Mouse (Mus musculus) C2C12 (cell line): ENCODE measurements around the gene Shb. TPM values are rescaled to one million over a fixed set of nuclear protein-coding genes. Genes with fewer than 3 reads are reported as not detected.

ENCODE experiments used
- H3K27me3 ChIP-seq: one replicate; pipeline ENCODE4 v1.6.1; 2011; ENCODE audit not compliant: control insufficient read depth, insufficient read depth, insufficient read length
- H3K36me3 ChIP-seq: one replicate; pipeline ENCODE4 v1.6.1; 2011; ENCODE audit not compliant: control insufficient read depth, insufficient read depth
- H3K4me3 ChIP-seq: one replicate; pipeline ENCODE4 v1.5.1; 2011; ENCODE audit warnings: mild to moderate bottlenecking, control low read depth; ENCODE audit not compliant: poor library complexity, insufficient read depth, severe bottlenecking
- H3K79me2 ChIP-seq: one replicate; pipeline ENCODE4 v1.6.1; 2011; ENCODE audit not compliant: control insufficient read depth, insufficient read depth
- H3K79me3 ChIP-seq: one replicate; pipeline ENCODE4 v1.6.1; 2011; ENCODE audit warnings: low read depth, control low read depth
- H3ac ChIP-seq: one replicate; pipeline ENCODE3; 2011; ENCODE audit warnings: low read depth; ENCODE audit not compliant: control insufficient read depth, insufficient read length
- CEBPB ChIP-seq: IDR thresholded peaks from one replicate; pipeline ENCODE4 v1.6.1; 2011; ENCODE audit warnings: low read depth, mild to moderate bottlenecking, control low read depth, moderate library complexity
- CTCF ChIP-seq: IDR thresholded peaks from one replicate; pipeline ENCODE4 v1.5.1; 2011; ENCODE audit not compliant: control insufficient read depth, insufficient read depth, insufficient read length
- FOSL1 ChIP-seq: IDR thresholded peaks from one replicate; pipeline ENCODE4 v1.8.0; 2011; ENCODE audit warnings: mild to moderate bottlenecking, low read length; ENCODE audit not compliant: poor library complexity, insufficient read depth, severe bottlenecking
- MAX ChIP-seq: IDR thresholded peaks from one replicate; pipeline ENCODE4 v1.6.1; 2011; ENCODE audit warnings: mild to moderate bottlenecking, control low read depth
- MYOD1 ChIP-seq: IDR thresholded peaks from one replicate; pipeline ENCODE4 v1.6.1; 2011; ENCODE audit warnings: low read depth; ENCODE audit not compliant: control insufficient read depth, insufficient read length
- MYOG ChIP-seq: IDR thresholded peaks from one replicate; pipeline ENCODE4 v1.6.1; 2011; ENCODE audit not compliant: control insufficient read depth, insufficient read length; ENCODE audit errors: extremely low read depth
- USF1 ChIP-seq: IDR thresholded peaks from one replicate; pipeline ENCODE4 v1.6.1; 2011; ENCODE audit warnings: low read depth, mild to moderate bottlenecking, control low read depth, moderate library complexity
- polyA plus RNA-seq: library from polyadenylated mRNA; unstranded; fragments of >200 nt; fragmentation: generic; extraction: Trizol; gene quantifications from one replicate; pipeline ENCODE4 v1.2.1, GENCODE M21; 2012; ENCODE audit warnings: missing spikeins

The Shb gene
- polyA plus RNA-seq, 1 experiment, result 35.1 TPM

DNA sequence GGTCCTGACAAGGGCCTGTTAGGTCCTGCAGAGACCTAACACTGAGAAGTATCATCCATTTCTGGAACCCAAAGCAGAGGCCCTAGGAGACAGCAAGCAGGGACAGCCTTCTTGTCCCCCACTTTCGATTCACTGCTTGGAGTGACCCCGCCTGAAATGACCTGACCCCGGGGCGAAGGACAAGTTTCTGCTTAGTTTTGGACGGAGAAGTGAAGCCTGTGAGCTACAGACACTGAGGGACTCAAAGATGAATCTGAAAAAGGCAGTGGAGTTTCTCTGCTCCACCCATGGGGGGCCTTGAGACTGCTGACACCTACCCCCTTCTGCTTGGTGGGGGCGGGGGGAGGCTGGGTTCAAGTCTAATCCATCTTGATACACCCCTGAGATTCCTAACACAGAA lies 63.8 kb downstream of the Shb start:
- H3ac ChIP-seq, result no peak overlapping the region
- no peak overlapping the region for H3K4me3 ChIP-seq
- H3K79me3 ChIP-seq, result peaks cover 29% of the 10 kb centered on the region
- H3K27me3 ChIP-seq, result no peaks in the 10 kb centered on the region
- no peak for TF ChIP-seq FOSL1
- TF ChIP-seq CTCF, result no peak
- TF ChIP-seq MYOG, result no peak
- no peak for TF ChIP-seq CEBPB
- no peak for TF ChIP-seq MYOD1
- no peak for TF ChIP-seq USF1
- no peak for TF ChIP-seq MAX
- peaks cover 16% of the 10 kb centered on the region for H3K36me3 ChIP-seq
- H3K79me2 ChIP-seq, result peaks cover 88% of the 10 kb centered on the region

GRCm38 (mm10) chr4:45467115-45467912 lies 65.0 kb downstream of the Shb start:
- Histone ChIP-seq H3K79me2 (peaks cover 85% of the 10 kb centered on the region), H3K36me3 (peaks cover 16% of the 10 kb centered on the region), H3K4me3 (no peak overlapping the region), H3K27me3 (no peaks in the 10 kb centered on the region), H3ac (no peak overlapping the region), H3K79me3 (peaks cover 29% of the 10 kb centered on the region)
- TF ChIP-seq CEBPB (no peak), FOSL1 (no peak), USF1 (no peak), CTCF (no peak), MYOD1 (peak; percentile 14), MAX (peak; percentile 27), MYOG (no peak)

DNA sequence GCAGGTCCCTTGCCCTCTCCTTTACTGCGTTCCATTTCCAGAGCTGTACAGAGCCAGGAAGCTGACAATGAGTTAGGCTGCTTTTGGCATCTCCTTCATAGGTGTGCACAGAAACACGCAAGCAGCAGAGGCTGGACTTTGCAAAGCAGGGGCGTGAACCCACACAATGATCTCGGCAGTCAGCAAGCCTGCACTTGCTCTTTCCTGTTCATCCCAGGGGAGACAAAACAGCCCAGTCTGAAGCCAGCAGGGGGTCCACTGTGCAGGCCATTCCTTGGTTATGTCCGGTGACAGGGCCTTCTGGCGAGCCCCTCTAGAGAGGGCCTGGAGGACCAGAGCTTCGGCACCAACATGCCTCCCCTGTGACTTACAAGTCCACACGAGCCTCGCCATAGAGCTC lies 67.3 kb downstream of the Shb start:
- H3K79me2 ChIP-seq, result peaks cover 73% of the 10 kb centered on the region
- H3K36me3 ChIP-seq, result peaks cover 12% of the 10 kb centered on the region
- peaks cover 19% of the 10 kb centered on the region for H3K79me3 ChIP-seq
- H3ac ChIP-seq, result no peak overlapping the region
- H3K27me3 ChIP-seq, result no peaks in the 10 kb centered on the region
- H3K4me3 ChIP-seq, result no peak overlapping the region
- TF ChIP-seq CTCF (no peak), MYOD1 (no peak), MAX (no peak), FOSL1 (no peak), MYOG (no peak), CEBPB (no peak), USF1 (no peak)

DNA sequence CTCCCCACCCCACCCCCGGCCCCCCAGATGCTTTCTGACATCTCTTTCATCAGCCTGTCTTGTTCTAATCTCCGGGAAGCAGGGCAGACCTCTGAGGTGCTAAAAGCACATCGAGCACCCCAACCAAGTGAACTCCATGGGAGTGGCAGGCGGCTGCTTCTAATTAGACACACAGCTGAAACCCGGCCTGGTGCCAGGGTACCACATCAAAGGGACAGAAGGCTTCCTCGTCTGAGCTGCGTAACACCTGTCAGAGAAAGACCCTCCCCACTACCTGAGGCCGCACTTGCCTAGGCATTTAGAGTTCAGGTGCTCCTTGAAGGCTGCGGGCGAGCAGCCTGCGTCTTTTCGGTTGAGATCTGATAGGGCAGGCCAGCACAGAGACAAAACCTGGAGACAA lies 67.7 kb downstream of the Shb start:
- no peak overlapping the region for H3ac ChIP-seq
- TF ChIP-seq USF1, result no peak
- no peak for TF ChIP-seq CEBPB
- TF ChIP-seq FOSL1, result no peak
- no peak for TF ChIP-seq MYOG
- TF ChIP-seq MYOD1, result no peak
- TF ChIP-seq MAX, result no peak
- no peak for TF ChIP-seq CTCF

GRCm38 (mm10) chr4:45464123-45464522 lies 68.1 kb downstream of the Shb start:
- TF ChIP-seq MYOG (no peak), MAX (no peak), USF1 (no peak), MYOD1 (no peak), CTCF (no peak), FOSL1 (no peak), CEBPB (no peak)
- peaks cover 14% of the 10 kb centered on the region for H3K79me3 ChIP-seq
- peaks cover 66% of the 10 kb centered on the region for H3K79me2 ChIP-seq
- H3K27me3 ChIP-seq, result no peaks in the 10 kb centered on the region
- peaks cover 12% of the 10 kb centered on the region for H3K36me3 ChIP-seq
- H3K4me3 ChIP-seq, result no peak overlapping the region
- H3ac ChIP-seq, result no peak overlapping the region

More for the DNA sequence above, 67.7 kb downstream of the Shb start:
- Histone ChIP-seq H3K79me2 (peaks cover 69% of the 10 kb centered on the region), H3K36me3 (peaks cover 12% of the 10 kb centered on the region), H3K4me3 (no peak overlapping the region), H3K79me3 (peaks cover 15% of the 10 kb centered on the region), H3K27me3 (no peaks in the 10 kb centered on the region)

DNA sequence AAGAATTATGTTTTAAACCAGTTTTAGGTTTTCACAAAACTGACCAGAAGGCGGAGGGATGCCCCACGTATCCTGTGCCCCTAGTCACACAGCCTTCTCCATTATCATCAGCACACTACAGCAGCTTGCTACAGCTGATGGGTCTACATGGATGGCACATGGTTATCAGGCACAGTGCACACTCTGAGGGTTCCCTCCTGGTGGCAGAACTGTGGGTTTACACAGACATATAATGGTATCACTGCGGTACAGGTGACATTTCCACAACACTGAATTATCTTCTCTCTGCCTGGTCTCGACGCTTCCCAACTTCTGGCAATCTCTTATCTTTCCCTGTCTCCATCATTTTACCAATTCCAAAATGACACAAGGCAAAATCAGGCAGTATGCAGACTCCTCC lies 69.6 kb downstream of the Shb start:
- H3K79me2 ChIP-seq, result peaks cover 63% of the 10 kb centered on the region
- H3K36me3 ChIP-seq, result peaks cover 12% of the 10 kb centered on the region
- no peaks in the 10 kb centered on the region for H3K27me3 ChIP-seq
- peaks cover 11% of the 10 kb centered on the region for H3K79me3 ChIP-seq
- no peak overlapping the region for H3ac ChIP-seq
- no peak overlapping the region for H3K4me3 ChIP-seq
- TF ChIP-seq MYOD1 (no peak), MYOG (no peak), CTCF (no peak), CEBPB (no peak)
